Mouse (Mus musculus) forebrain, postnatal 0 days (tissue): ENCODE results near the gene Lbh. TPM values are rescaled to one million over a fixed set of nuclear protein-coding genes. Genes with fewer than 3 reads are reported as not detected.

Experiments used
- ATAC-seq: fragments of 200-750 bp; cut with Nextera tagmentation; 2 replicates; pipeline ENCODE4 v1.8.0; 2017; ENCODE audit warnings: mild to moderate bottlenecking, moderate library complexity
- DNase-seq: peaks from one replicate; pipeline ENCODE4 v3.0.0-alpha.2; 2015
- H3K27ac ChIP-seq: fragments of 300-500 bp; sonication (generic); 2 replicates; pipeline ENCODE4 v1.5.1; 2014; ENCODE audit warnings: low read depth, mild to moderate bottlenecking, antibody characterized with exemption, low read length, moderate library complexity, mixed read lengths
- H3K27me3 ChIP-seq: fragments of 300-500 bp; sonication (generic); 2 replicates; pipeline ENCODE4 v1.6.1; 2014; ENCODE audit warnings: mild to moderate bottlenecking, low read length, mixed read lengths; ENCODE audit not compliant: insufficient read depth
- H3K36me3 ChIP-seq: fragments of 300-500 bp; sonication (generic); 2 replicates; pipeline ENCODE4 v1.6.1; 2014; ENCODE audit warnings: mild to moderate bottlenecking, moderate library complexity; ENCODE audit not compliant: insufficient read depth
- H3K4me1 ChIP-seq: fragments of 300-500 bp; sonication (generic); 2 replicates; pipeline ENCODE4 v1.6.1; 2014; ENCODE audit warnings: antibody characterized with exemption; ENCODE audit not compliant: insufficient read depth
- H3K4me2 ChIP-seq: fragments of 300-500 bp; sonication (generic); 2 replicates; pipeline ENCODE4 v1.6.1; 2014; ENCODE audit warnings: low read depth, mild to moderate bottlenecking, moderate library complexity
- H3K4me3 ChIP-seq: fragments of 300-500 bp; sonication (generic); 2 replicates; pipeline ENCODE4 v1.5.1; 2014; ENCODE audit warnings: low read depth, low read length, mixed read lengths
- H3K9ac ChIP-seq: fragments of 300-500 bp; sonication (generic); 2 replicates; pipeline ENCODE4 v1.6.1; 2014; ENCODE audit warnings: mild to moderate bottlenecking
- H3K9me3 ChIP-seq: fragments of 300-500 bp; sonication (generic); 2 replicates; pipeline ENCODE4 v1.6.1; 2016; ENCODE audit warnings: low read length
- CTCF ChIP-seq: sonication (generic); IDR thresholded peaks from 2 replicates; pipeline ENCODE4 v1.5.1; 2016; ENCODE audit warnings: antibody characterized with exemption, control low read depth, low read depth
- WGBS: fragments of 180-500 bp; shearing (Covaris S2); extraction: QIAGEN DNeasy Blood & Tissue Kit; methylation state at CpG from one replicate; pipeline ENCODE4 v1.1.7; 2014; 5-methylcytosine and 5-hydroxymethylcytosine counted together
- polyA plus RNA-seq: library from polyadenylated mRNA; unstranded; fragments of >200 nt; fragmentation: Nextera tagmentation; extraction: Ambion mirVana; gene quantifications from 2 replicates; pipeline ENCODE4 v1.2.1, GENCODE M21; 2015
- total RNA-seq: library from RNA; depleted of rRNA; stranded (reverse); fragments of >200 nt; gene quantifications from 2 replicates; pipeline ENCODE4 v1.2.3, GENCODE M21; 2014

Gene Lbh
- total and polyA plus RNA-seq, 2 experiments from 2014 or later, result 3.0 to 66.7 TPM

- DNase-seq, result no peak
- WGBS, result 76% methylated on average over 11 of the region's 11 CpGs
- Histone ChIP-seq H3K27ac (no peak overlapping the region), H3K9ac (no peak overlapping the region), H3K9me3 (no peaks in the 10 kb centered on the region), H3K4me2 (no peak overlapping the region), H3K4me1 (no peaks in the 10 kb centered on the region), H3K36me3 (no peaks in the 10 kb centered on the region), H3K4me3 (no peak overlapping the region), H3K27me3 (no peaks in the 10 kb centered on the region)
- TF ChIP-seq CTCF, result no peak
- no peak for ATAC-seq
Observed at GRCm38 (mm10) chr17:72911283-72911682, 6.8 kb upstream of the Lbh start.

- Histone ChIP-seq H3K4me1 (no peaks in the 10 kb centered on the region; the same call in 1 of the 2 replicates), H3K36me3 (no peaks in the 10 kb centered on the region), H3K4me3 (no peak overlapping the region), H3K27me3 (no peaks in the 10 kb centered on the region), H3K9ac (no peak overlapping the region), H3K9me3 (no peaks in the 10 kb centered on the region), H3K27ac (no peak overlapping the region), H3K4me2 (no peak overlapping the region)
- no peak for TF ChIP-seq CTCF
- no peak for ATAC-seq
- no peak for DNase-seq
- WGBS, result 42% methylated on average over 1 of the region's 1 CpGs
Observed at GRCm38 (mm10) chr17:72911751-72912150, 6.4 kb upstream of the Lbh start.

DNA sequence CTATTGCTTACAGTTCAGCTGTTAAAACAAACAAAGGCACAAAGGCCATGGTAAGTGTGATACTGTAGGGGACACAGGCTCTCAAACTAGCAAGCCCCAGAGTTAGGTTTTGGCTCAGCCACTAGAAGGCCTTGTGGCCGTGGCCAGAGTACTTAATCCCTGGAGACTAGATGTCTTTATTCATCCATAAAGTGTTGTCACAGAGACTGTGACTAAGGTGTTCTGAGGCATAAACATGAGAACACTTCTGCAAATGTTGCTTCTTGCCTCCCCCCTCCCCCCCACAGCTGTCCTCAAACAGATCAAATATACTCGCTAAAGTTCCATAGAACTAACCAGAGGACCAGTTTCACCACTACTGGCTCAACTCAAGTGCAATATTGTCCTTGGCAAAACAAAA, 4.0 kb upstream of the Lbh start:
- DNase-seq (no peak), ATAC-seq (no peak)
- WGBS, result 84% methylated on average over 2 of the region's 2 CpGs
- no peak for TF ChIP-seq CTCF
- Histone ChIP-seq H3K4me2 (no peak overlapping the region), H3K9ac (no peak overlapping the region), H3K4me1 (no peaks in the 10 kb centered on the region; the same call in 1 of the 2 replicates), H3K36me3 (no peaks in the 10 kb centered on the region), H3K4me3 (no peak overlapping the region), H3K27me3 (no peaks in the 10 kb centered on the region), H3K27ac (no peak overlapping the region), H3K9me3 (no peaks in the 10 kb centered on the region)

DNA sequence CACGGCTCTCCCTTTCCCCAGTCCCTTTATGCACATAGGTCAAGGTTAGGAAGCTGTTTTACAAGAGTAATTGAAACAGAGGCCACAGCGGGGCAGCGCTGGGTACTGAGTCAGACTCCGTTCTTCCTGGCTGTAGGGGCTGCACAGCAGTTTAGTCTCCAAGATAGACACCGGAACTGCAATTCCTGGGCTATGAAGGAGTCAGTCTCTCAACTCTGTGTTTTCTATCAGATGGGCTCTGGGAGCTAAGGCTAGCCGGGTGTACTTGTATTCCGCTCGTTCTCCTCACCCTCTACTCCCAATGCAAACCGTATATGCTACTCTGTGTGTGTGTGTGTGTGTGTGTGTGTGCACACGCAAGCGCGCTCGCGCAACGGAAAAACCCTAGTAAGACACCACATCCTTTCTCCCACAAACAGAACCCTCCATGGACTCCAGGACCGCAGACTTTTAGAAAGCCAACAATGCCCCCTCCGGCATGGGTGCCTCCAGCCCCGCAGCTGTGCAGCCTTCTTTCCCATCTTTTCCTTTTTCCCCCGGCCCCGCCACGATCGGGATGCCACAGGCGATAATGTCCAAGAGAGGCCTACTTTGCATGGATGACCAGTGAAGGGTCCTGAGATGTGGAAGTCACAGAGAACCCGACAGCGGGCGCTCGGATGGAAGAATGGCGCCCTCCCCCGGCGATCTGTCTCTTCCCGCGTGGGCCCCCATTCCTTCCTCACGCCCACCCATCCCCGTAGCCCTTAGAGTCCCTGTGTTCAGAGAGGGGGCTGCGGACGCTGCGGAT, 669 bp upstream of the Lbh start:
- peaks cover 17% of the 10 kb centered on the region; the same call in 1 of the 2 replicates for H3K4me1 ChIP-seq

GRCm38 (mm10) chr17:72918571-72919541, 751 bp downstream of the Lbh start:
- peaks cover 17% of the 10 kb centered on the region; the same call in 1 of the 2 replicates for H3K4me1 ChIP-seq
- H3K36me3 ChIP-seq, result peaks cover 14% of the 10 kb centered on the region; the same call in 1 of the 2 replicates
- DNase-seq (peak; percentile 76), ATAC-seq (peak; percentile 61)
- TF ChIP-seq CTCF, result peak; percentile 33
- H3K9me3 ChIP-seq, result no peaks in the 10 kb centered on the region
- peak overlapping the region; percentile 73 for H3K4me3 ChIP-seq
- peak overlapping the region; percentile 85 for H3K9ac ChIP-seq
- 4% methylated on average over 53 of the region's 54 CpGs for WGBS
- H3K27me3 ChIP-seq, result no peaks in the 10 kb centered on the region
- H3K4me2 ChIP-seq, result peak overlapping the region; percentile 62
- peak overlapping the region; percentile 94 for H3K27ac ChIP-seq

More for the DNA sequence above, 669 bp upstream of the Lbh start:
- WGBS, result 2% methylated on average over 37 of the region's 37 CpGs
- Histone ChIP-seq H3K4me2 (peak overlapping the region; percentile 62), H3K27ac (peak overlapping the region; percentile 94), H3K9ac (peak overlapping the region; percentile 85), H3K36me3 (0 out of 2 replicates have a peak, but pooled peaks cover 9% of the 10 kb centered on the region), H3K4me3 (peak overlapping the region; percentile 73), H3K9me3 (no peaks in the 10 kb centered on the region), H3K27me3 (no peaks in the 10 kb centered on the region)
- TF ChIP-seq CTCF, result peak; percentile 58
- ATAC-seq (peak; percentile 67), DNase-seq (peak; percentile 85)

DNA sequence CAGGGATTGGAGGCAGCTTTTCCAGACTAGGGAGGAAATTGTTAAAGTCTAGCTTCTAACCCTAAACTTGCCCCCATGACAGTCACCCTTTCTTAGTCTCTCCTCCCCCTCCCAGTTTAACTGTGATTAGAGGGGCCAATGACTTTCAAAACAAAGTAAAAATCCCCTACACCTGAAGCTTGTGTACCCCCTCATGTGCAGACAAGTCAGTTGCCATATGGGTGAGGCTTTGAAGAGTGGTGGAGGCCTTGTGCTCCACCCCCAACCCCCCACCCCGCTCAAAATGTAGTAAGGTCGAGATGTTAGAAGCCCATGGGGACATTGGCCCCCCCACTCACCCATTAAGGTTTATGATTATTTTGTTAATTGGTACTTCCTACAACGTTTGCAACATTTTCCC, 1.5 kb downstream of the Lbh start:
- WGBS, result 10% methylated on average over 3 of the region's 3 CpGs
- H3K9me3 ChIP-seq, result no peaks in the 10 kb centered on the region
- H3K27me3 ChIP-seq, result no peaks in the 10 kb centered on the region
- H3K9ac ChIP-seq, result peak overlapping the region; percentile 85
- DNase-seq (no peak), ATAC-seq (no peak)
- TF ChIP-seq CTCF, result no peak
- H3K36me3 ChIP-seq, result peaks cover 14% of the 10 kb centered on the region; the same call in 1 of the 2 replicates
- H3K4me1 ChIP-seq, result peaks cover 23% of the 10 kb centered on the region; the same call in 1 of the 2 replicates
- peak overlapping the region; percentile 62 for H3K4me2 ChIP-seq
- peak overlapping the region; percentile 94; the same call in 1 of the 2 replicates for H3K27ac ChIP-seq
- H3K4me3 ChIP-seq, result peak overlapping the region; percentile 73
